Mouse (Mus musculus) cerebellum, adult 2 months (tissue): Measurements from ENCODE around the gene Ssbp1. TPM values are rescaled to one million over a fixed set of nuclear protein-coding genes. Genes with fewer than 3 reads are reported as not detected.

Experiments used
- DNase-seq, 2 experiments: peaks; one replicate each; pipeline ENCODE4 v3.0.0; 2021
- H3K27ac ChIP-seq: fragments of 200-500 bp; 2 replicates; pipeline ENCODE4 v1.5.1; 2012; ENCODE audit warnings: low read length, control low read depth, inconsistent platforms; ENCODE audit not compliant: insufficient read depth
- H3K27me3 ChIP-seq: fragments of 200-500 bp; 2 replicates; pipeline ENCODE4 v1.6.1; 2012; ENCODE audit warnings: inconsistent platforms, mild to moderate bottlenecking, low read length, moderate library complexity; ENCODE audit not compliant: control insufficient read depth, insufficient read depth
- H3K4me1 ChIP-seq: fragments of 200-500 bp; 2 replicates; pipeline ENCODE4 v1.6.1; 2011; ENCODE audit warnings: low read length; ENCODE audit not compliant: control insufficient read depth, insufficient read depth
- H3K4me3 ChIP-seq: fragments of 200-500 bp; replicated peaks from 2 replicates; pipeline ENCODE3; 2011; ENCODE audit warnings: mild to moderate bottlenecking, low read depth, low read length, control low read depth; ENCODE audit not compliant: insufficient read depth
- CTCF ChIP-seq: fragments of 200-500 bp; IDR thresholded peaks from 2 replicates; pipeline ENCODE4 v1.5.1; 2011; ENCODE audit warnings: low read depth, mild to moderate bottlenecking, control low read depth, low read length, moderate library complexity, borderline replicate concordance; ENCODE audit not compliant: insufficient read depth
- POLR2A ChIP-seq: fragments of 200-500 bp; IDR thresholded peaks from 2 replicates; pipeline ENCODE4 v1.6.1; 2011; ENCODE audit warnings: low read length, control low read depth, borderline replicate concordance; ENCODE audit not compliant: insufficient read depth
- WGBS: fragments of 180-500 bp; shearing (Covaris S2); methylation state at CpG from one replicate; pipeline ENCODE4 v1.1.7; 2018; 5-methylcytosine and 5-hydroxymethylcytosine counted together
- polyA plus RNA-seq: library from polyadenylated mRNA; depleted of rRNA; stranded (reverse); fragments of >200 nt; gene quantifications from 2 replicates; pipeline ENCODE4 v1.2.3, GENCODE M21; 2012

Gene Ssbp1
- polyA plus RNA-seq, 1 experiment: 47.0 TPM

DNA sequence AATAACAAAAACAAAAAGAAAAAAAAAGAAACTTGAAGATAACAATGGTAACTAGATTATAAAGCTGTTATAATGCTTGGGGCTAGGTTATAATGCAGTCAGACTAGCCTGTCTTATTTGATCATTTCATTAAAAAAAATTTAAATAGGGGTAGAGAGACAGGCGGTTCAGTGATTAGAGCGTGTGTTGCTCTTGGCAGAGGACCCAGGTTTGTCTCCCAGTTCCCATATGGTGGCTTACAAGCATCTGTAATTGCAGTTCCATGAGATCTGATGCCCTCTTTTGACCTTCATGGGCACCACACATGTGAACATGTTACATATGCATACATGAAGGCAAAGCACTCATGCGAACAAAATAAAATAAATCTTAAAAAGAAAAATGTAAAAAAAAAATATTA is 29.9 kb upstream of the Ssbp1 start:
- no peak for TF ChIP-seq CTCF
- TF ChIP-seq POLR2A: no peak
- H3K4me3 ChIP-seq: no peak overlapping the region
- no peaks in the 10 kb centered on the region; the same call in 1 of the 2 replicates for H3K27me3 ChIP-seq
- no peak overlapping the region for H3K27ac ChIP-seq
- WGBS: 33% methylated on average over 3 of the region's 3 CpGs
- no peak for DNase-seq
- no peaks in the 10 kb centered on the region for H3K4me1 ChIP-seq

DNA sequence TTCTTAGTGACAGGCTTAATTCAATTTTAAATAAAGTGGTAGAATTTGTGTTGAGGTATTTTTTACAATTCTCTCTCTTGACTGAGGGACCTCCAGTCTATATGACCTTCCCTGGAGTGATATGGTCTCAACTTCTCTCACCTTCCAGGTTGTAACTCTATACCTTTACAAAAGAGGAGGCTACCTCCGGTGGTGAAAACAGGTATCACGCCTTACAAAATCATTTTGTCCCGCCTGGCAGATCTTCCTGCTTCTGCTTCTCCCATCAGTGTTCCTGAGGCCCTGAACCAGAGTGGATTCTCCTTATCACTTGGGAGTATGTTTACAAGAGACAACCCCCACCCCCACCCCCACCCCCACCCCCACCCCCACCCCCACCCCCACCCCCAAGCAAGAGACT is 29.4 kb upstream of the Ssbp1 start:
- no peak overlapping the region for H3K27ac ChIP-seq
- H3K27me3 ChIP-seq: no peaks in the 10 kb centered on the region; the same call in 1 of the 2 replicates
- DNase-seq: no peak
- 64% methylated on average over 3 of the region's 3 CpGs for WGBS
- no peak for TF ChIP-seq POLR2A
- no peak; the same call in 1 of the 2 replicates for TF ChIP-seq CTCF
- no peak overlapping the region for H3K4me3 ChIP-seq
- no peaks in the 10 kb centered on the region for H3K4me1 ChIP-seq

GRCm38 (mm10) chr6:40443281-40443928 is 27.7 kb upstream of the Ssbp1 start:
- no peaks in the 10 kb centered on the region for H3K4me1 ChIP-seq
- 56% methylated on average over 10 of the region's 10 CpGs for WGBS
- H3K27ac ChIP-seq: no peak overlapping the region
- no peak for DNase-seq
- TF ChIP-seq POLR2A (no peak), CTCF (no peak)
- no peaks in the 10 kb centered on the region; the same call in 1 of the 2 replicates for H3K27me3 ChIP-seq
- no peak overlapping the region for H3K4me3 ChIP-seq

DNA sequence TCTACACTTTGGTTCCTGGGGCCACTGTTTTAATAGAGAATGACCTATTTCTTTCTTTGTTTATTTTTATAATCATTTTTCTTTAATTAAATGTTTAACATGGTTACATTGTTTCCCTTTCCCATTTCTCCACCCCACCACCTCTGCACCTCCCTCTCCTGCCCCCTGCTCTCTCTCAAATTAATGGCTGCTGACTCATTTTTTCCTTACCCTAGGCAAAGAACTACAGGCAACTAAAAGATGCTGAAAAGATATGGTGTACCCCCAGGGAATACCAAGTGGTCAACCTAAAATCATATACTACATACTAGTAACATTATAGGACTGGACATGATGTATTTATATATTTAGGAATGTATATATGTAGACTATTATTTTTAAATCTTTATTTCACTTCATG is 22.5 kb upstream of the Ssbp1 start:
- H3K27me3 ChIP-seq: no peaks in the 10 kb centered on the region; the same call in 1 of the 2 replicates
- DNase-seq: no peak
- no peak overlapping the region for H3K27ac ChIP-seq
- TF ChIP-seq POLR2A (no peak), CTCF (no peak)
- no peaks in the 10 kb centered on the region for H3K4me1 ChIP-seq
- no peak overlapping the region for H3K4me3 ChIP-seq

DNA sequence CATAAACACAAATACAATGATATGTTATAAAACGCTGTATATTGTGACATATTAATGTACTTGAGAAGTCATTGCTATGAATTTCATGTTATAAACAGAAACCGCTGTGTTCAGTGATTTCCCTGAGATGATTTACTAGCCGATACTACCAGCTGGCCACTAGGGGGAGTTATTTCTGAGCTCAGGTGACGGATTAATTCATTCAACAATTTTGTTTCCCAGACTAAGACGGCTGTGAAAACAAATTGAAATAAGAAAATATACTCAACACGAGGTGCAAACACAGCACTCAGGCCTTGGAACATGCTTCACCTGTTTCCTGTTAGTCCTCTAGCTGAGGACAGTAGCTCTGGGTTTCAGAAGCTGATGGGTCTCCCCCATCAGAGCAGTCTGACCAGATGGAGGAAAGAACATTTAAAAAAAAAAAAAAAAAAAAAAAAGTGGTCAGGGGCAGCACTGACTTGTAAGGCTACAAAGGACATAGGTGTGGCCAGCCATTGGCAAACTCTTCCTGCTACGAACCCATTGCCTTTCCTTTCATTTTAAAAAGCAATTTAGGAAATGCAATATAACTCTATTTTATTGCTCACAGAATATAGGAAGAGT is 16.6 kb upstream of the Ssbp1 start:
- WGBS: 30% methylated on average over 7 of the region's 7 CpGs
- no peaks in the 10 kb centered on the region for H3K4me1 ChIP-seq

DNA sequence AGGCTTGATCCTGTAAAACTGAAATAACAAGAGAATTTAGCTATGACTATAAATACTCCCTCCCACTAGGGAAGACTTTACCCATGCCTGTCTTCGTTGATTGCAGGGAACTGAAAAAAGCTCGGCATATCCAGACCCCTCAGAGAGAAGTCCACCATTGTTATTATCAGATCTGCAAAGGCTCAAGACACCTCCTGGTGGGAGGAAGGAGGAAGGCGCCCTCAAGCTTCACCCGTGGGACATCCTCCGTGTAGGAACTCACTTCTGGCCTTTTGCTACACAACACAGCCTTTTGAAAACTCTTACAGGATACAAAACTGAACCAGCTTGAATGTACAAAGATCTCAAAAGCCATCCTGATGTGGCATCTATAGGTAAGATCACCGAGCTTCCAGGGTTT is 5.4 kb upstream of the Ssbp1 start:
- no peak overlapping the region for H3K27ac ChIP-seq
- no peak for DNase-seq
- no peak overlapping the region for H3K4me3 ChIP-seq
- no peaks in the 10 kb centered on the region for H3K4me1 ChIP-seq
- 36% methylated on average over 6 of the region's 6 CpGs for WGBS
- H3K27me3 ChIP-seq: no peaks in the 10 kb centered on the region
- no peak for TF ChIP-seq POLR2A
- no peak for TF ChIP-seq CTCF

More for the DNA sequence above, 16.6 kb upstream of the Ssbp1 start:
- no peak overlapping the region for H3K4me3 ChIP-seq
- no peak for TF ChIP-seq POLR2A
- TF ChIP-seq CTCF: no peak
- no peaks in the 10 kb centered on the region for H3K27me3 ChIP-seq
- no peak for DNase-seq
- H3K27ac ChIP-seq: no peak overlapping the region

DNA sequence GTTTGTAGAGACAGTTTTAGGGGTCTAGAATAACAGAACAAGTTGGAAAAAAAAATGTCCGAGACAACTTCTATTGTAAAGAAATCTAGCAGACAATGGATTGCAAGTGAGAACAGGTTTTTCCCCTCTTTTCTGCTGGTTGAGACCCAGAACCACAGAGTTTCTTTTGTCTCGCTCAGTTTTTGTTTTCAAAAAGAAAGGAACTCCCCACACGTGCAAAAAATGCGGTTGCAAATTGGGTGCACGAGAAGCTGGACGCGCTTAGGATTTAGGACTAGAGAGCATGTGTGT is 513 bp downstream of the Ssbp1 start:
- WGBS: under 1% methylated on average over 7 of the region's 7 CpGs
- TF ChIP-seq CTCF: no peak
- no peak for TF ChIP-seq POLR2A
- Histone ChIP-seq H3K4me1 (no peaks in the 10 kb centered on the region; the same call in 1 of the 2 replicates), H3K27ac (peak overlapping the region; percentile 67), H3K27me3 (no peaks in the 10 kb centered on the region), H3K4me3 (peak overlapping the region; percentile 62)
- DNase-seq: no peak

GRCm38 (mm10) chr6:40476132-40476531 is 5.0 kb downstream of the Ssbp1 start:
- no peaks in the 10 kb centered on the region; the same call in 1 of the 2 replicates for H3K4me1 ChIP-seq
- H3K4me3 ChIP-seq: no peak overlapping the region
- H3K27me3 ChIP-seq: no peaks in the 10 kb centered on the region
- no peak for DNase-seq
- 88% methylated on average over 4 of the region's 4 CpGs for WGBS
- no peak overlapping the region for H3K27ac ChIP-seq
- TF ChIP-seq CTCF (no peak), POLR2A (no peak)
